Mouse (Mus musculus) bone marrow, adult 2 months (tissue): ENCODE measurements around the gene Ccdc106.

Experiments
- CTCF ChIP-seq: fragments of 200-500 bp; IDR thresholded peaks from 2 replicates; pipeline ENCODE4 v1.5.1; 2011; ENCODE audit warnings: low read length, control low read depth; ENCODE audit not compliant: control insufficient read depth, insufficient read depth
- POLR2A ChIP-seq: fragments of 200-500 bp; IDR thresholded peaks from 2 replicates; pipeline ENCODE4 v1.6.1; 2011; ENCODE audit warnings: low read depth, mild to moderate bottlenecking, control low read depth, low read length, borderline replicate concordance; ENCODE audit not compliant: control insufficient read depth

DNA sequence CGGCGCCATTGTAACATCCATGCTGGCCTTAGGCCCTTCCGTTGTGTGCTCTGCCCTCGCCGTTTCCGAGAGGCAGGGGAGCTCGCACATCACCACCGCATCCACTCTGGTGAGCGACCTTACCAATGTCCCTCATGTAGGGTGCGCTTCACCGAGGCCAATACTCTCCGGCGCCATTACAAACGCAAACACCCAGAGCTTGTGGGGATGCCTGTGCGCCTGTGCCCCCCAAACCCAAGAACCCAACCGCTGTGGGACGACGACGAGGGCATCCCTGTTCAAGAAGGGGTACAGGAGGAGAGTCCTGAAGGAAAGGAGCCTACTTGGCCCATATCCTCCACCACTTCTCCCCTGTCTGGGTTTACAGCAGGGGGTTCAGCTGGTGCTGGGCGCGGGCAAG, 2.4 kb upstream of the Ccdc106 start:
- TF ChIP-seq CTCF, result no peak
- TF ChIP-seq POLR2A, result 0 out of 2 replicates have a peak, but pooled peaks have one; percentile 29
